Mouse (Mus musculus): ENCODE data around the gene Dctn2. TPM values are rescaled to one million over a fixed set of nuclear protein-coding genes. Genes with fewer than 3 reads are reported as not detected.

Dctn2 gene
- 100 to 1,000 TPM; 166 to 167 TPM for total RNA-seq (2021)

DNA sequence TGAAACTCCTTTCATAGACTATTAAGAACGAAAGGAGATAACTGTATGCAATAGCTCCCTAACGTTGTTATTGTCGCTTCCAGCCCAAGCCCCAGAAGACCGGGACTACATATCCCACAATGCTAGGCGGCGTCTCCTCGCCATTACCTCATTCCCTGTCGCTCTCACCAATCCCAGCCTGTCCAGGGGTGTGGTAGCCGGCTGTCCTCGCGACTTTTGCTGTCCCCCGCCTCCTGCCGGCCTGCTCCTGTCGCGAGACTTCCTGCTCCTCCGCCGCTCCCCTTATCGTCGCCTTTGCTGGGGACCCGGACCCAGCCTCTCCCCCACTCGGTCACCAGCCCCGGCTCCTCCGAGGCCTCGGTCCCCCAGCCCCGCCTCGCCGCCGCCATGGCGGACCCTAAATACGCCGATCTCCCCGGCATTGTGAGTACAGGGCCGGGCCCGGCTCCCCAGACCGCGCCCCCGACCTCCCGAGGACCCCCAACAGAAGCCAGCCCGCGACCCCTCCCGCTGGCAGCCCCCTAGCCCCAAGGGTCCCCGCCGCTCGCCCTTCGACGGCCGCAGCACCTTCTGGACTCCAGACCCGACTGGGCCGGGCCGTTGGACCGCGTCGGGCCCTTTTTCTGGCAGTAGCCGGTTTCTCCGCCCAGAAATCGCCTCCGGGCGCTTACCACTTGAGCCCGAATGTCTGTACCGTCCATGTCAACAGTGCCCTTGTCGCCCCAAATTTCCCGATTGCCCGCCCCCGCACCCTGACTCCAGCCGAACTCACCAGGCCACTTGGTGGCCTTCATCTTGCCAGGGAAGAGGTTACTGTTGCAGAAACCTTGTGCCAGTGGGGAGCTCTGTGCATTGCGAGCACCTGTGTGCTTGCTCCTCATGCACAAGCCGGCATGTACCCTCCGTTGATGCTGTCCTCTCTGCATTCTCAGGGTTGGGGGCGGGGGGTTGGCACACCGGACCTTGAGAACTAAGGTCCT, at the start of gene Dctn2:
TSS of gene Dctn2 (plus strand) at position 257 of the 980 bp plus-strand sequence.
- intact Hi-C loops (cut with DNase I), result no loop called here
- peak; percentile 96 to 97 for DNase-seq

DNA sequence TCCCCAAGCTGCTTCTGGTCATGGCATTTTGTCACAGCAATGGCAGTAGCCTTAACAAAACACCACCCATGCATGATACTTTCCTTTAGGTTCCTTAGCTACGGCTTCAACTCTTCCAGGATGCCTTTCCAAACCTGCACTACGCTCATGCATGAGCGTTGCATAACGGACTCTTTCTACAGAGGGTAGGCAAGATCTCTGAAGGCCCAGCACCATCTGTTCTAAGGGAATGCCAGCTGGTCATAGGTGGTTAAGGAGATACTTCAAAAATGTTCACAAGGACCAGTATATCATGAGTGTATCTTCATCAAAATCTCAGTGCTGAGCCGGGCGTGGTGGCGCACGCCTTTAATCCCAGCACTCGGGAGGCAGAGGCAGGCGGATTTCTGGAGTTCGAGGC, 49.7 kb upstream of the Dctn2 start:
- no peak for DNase-seq
- intact Hi-C loops (cut with DNase I), result no loop called here

DNA sequence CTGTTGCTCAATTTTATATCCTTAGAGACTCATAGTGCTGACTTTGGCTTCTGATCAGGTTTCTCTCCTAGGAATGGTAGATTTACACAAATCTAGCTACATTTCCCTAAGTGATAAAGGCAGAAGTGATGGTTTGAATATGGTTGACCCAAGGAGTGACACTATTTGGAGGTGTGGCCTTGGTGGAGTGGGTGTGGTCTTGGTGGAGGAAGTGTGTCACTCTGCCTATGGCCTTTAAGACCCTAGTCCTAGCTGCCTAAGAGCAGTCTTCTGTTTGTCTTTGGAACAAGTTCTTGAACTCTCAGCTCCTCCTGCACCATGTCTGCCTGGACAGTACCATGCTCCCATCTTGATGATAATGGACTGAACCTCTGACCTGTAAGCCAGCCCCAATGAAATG, 49.0 kb upstream of the Dctn2 start:
- intact Hi-C loops (cut with DNase I), result no loop called here
- no peak for DNase-seq

DNA sequence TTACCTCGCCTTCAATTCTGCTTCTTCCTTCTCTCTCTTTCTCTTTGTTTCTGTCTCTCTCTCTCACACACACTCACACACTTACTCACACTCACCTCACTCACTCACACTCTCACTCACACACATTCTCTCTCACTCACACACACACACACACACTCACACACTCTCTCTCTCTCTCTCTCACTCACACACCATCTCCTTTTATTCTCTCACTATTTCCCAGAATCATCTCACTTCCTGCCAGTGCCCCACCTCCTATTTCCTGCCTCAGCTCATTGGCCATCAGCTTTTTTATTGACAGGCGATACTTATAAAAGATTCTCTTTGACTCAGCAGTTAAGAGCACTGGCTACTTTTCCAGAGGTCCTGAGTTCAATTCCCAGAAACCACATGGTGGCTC, 47.8 kb upstream of the Dctn2 start:
- intact Hi-C loops (cut with DNase I), result no loop called here
- no peak for DNase-seq

DNA sequence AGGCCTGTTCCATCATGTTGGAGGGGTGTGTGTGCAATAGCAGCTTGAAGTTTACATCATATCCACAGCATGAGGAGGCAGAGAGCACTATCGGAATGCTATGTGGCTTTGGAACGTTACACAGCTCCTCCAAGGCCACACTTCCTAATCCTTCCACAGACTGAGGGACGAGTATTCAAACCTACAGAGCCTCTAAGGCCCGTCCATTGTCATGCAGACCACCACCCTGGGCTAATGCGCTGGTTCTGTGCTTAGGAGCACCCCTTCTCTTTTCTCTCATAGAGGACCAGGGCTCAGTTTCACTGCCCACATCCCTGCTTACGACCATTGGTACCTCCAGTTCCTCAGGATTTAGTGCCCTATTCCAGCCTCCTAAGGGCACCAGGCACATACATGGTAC, 41.0 kb upstream of the Dctn2 start:
- intact Hi-C loops (cut with DNase I), result loop anchor here (5.0 kb wide), 1 partner anchor 103 kb away; the partner anchor contains the start of gene Os9
- DNase-seq, result no peak

DNA sequence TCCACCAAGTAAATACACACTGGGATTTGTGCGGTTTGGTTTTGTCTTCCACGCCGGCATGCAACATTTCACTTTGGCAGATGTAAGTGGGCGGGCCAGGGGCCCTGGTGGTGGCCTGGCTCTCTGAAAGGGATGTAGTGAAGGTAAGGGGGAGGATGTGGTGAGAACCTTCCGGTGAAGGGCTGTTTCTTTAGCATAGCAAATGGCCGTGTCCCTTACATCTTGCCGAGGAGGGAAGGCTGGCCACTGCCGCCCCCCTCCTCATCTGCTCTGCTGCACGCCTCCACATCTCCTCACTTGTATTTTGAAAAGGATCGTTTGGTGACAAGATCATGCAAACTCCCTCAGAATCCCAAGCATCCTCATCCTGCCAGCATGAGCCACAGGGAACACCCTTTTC, 40.4 kb upstream of the Dctn2 start:
- DNase-seq, result no peak
- intact Hi-C loops (cut with DNase I), result loop anchor here (5.0 kb wide), 1 partner anchor 103 kb away; the partner anchor contains the start of gene Os9

DNA sequence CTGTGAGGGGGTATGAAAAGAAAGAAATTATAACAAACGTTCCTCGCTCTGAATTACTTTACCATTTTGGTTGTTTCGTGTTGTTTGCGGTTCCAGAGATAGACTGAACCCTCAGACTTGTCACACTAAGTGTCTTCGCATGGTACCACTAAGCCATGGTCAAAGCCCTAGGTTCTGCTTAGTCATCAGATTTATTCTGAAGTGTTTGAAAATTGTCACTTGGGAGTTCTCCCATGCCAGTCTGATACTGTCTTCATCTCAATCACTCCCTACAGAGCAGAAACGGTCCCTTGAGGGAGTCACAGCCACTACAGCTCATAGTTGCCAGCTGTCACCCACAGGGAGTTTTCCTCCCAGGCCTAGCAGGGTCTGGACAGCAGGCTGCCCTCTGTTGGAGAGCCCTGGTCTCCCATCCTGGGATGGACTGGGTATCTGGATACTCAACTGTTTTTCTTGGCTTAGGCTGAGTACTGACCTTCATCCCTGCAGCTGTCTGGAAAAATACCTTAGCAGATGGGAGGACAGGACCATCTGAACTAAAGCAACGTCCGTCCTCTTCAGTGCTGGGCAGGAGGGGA, 39.8 kb upstream of the Dctn2 start:
- peak in 1 of 2 experiments; percentile 34 for DNase-seq
- intact Hi-C loops (cut with DNase I), result loop anchor here (5.0 kb wide), 1 partner anchor 104 kb away; the partner anchor contains the start of gene Os9

DNA sequence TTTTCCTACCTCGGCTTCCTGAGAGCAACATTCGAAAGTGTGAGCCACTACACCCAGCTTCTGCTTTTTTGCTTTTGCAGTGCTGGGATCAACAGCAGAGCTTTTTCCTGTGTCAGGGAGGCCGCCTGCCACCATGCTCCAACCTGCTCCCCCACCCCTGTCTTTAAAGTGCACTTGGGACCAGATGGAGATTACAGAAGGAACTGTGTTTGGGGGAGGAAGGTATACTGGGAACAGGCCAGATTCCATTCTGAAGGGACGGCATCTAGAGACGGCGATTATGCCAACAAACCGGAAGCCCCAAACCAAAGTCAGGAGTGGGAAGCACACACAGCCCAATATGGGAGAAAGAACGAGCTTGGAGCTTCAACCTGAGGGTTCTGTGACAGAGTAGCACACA, 39.0 kb upstream of the Dctn2 start:
- no peak for DNase-seq
- intact Hi-C loops (cut with DNase I), result loop anchor here (5.0 kb wide), 1 partner anchor 105 kb away; the partner anchor contains the start of gene Os9

DNA sequence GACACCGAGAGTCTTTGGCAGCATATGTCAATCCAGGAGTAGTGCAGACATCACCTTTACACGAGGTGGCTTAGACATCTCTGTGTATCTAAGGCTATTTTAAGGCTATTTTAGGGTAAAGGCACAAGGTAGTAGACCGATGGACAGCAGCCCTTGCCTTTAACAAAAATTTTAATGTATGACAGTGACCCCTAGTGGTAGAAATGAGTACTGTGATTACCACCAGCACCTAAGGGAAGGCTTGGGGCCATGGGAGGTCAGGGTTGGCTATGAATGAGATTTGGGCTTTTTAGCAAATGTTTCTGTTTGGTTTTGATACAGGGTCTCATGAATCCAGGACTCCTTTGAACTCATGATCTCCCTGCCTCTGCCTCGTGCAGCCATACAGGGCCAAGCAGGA, 37.3 kb upstream of the Dctn2 start:
- peak; percentile 75 to 87 for DNase-seq
- intact Hi-C loops (cut with DNase I), result loop anchor here (1.0 to 5.0 kb wide), 2 partner anchors 52 to 107 kb away; partner anchors contain the start of gene Os9

DNA sequence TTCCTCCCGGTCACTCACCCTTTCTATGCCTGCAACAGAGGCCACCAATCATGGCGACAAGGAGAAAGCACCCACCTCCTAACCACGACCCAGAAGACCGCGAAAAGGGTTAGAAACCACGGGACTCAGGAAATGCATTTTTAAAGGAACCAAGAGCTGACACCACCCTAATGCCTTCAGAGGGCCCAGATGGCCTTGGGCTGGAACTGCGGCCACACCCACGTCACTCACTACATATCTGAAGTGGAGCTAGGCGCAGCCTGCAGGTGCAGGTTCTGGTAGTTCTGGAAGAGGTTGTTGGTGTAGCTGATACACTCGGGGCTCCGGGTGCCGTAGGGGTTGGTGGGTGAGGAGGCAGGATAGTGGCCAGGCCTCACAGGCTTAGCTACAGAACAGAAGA, 35.5 kb upstream of the Dctn2 start:
- intact Hi-C loops (cut with DNase I), result no loop called here
- no peak for DNase-seq

DNA sequence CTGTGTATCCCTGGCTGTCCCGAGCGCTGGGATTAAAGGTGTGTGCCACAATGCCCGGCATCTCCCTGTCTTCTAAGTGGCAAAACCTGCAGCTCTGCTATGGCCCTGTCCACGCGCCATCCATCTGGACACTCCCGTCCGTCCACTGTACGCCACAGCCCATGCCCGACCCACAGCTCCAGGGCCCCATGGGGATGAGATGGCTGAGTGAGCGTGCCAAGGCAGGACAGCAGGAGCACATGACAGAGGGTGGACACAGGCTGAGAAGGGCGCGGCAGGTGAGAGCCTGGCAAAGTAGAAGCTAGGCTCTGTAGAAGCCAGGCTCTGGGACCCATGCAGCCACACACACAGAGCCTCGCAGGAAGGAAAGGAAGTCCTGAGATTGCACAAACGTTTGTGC, 34.4 kb upstream of the Dctn2 start:
- intact Hi-C loops (cut with DNase I), result no loop called here

DNA sequence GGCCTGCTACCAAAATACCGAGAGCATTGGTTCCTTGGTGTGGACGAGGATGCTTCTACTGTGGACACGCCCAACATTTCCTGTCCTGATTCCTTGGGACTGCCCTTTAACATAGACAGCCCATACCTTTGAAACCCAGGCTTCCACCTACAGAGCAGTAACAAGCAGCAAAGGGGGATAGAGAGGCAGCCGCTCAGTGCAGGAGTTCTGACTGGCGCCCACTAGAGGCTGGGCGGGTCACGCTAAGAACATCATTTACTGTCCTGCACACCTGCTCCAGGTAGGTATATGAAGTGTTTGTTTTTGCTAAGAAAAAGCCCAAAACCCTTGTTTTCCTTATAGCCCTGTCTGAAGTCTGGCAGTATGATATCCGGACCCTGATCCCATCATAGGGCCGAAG, 33.0 kb upstream of the Dctn2 start:
- intact Hi-C loops (cut with DNase I), result no loop called here

More for the DNA sequence above, 34.4 kb upstream of the Dctn2 start:
- DNase-seq, result no peak

DNA sequence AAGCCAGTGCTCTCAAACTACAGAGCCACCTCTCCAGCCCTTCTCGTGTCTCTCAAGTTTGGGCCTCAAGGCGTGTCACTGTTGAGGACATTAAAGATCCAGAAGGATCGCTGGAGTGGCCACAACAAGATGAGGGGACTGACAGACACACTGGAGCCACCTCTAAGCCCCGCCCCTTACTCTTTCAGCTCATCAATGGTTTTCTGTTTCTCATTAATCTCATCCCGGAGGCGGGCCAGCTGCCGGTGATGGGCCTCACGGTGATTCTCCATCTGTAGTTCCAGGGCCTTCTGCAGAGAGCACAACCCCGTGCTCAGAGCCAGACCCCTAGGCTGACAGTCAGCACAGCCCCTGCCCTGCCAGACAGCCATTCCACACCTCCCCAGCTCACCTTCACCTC, 29.6 kb upstream of the Dctn2 start:
- no peak for DNase-seq
- intact Hi-C loops (cut with DNase I), result no loop called here

More for the DNA sequence above, 33.0 kb upstream of the Dctn2 start:
- no peak for DNase-seq

DNA sequence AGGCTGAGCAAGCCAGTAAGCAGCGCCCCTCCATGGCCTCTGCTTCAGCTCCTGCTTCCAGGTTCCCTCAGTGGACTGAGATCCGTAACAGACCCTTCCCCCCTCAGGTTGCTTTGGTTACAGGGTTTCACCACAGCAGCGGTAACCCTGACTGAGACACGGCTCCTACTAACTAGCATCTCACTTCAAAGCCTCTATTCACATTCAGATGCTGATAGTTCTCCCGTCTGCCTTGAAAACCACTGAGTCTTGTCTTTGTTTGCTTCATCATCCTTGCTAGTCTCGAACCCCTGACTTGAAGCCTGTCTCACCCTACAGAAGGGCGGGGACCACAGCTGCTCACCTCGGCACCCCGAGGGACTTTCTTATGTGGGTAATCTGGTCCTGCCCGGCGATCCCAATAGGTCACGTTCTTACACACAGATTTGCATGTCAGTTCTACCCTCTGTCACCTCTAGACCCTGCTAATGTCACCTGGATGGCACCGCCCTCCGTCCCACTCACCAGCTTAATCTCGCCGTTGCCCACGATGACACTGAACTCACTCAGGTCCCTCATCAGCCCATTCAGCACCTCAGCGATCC, 27.8 kb upstream of the Dctn2 start:
- DNase-seq, result no peak

DNA sequence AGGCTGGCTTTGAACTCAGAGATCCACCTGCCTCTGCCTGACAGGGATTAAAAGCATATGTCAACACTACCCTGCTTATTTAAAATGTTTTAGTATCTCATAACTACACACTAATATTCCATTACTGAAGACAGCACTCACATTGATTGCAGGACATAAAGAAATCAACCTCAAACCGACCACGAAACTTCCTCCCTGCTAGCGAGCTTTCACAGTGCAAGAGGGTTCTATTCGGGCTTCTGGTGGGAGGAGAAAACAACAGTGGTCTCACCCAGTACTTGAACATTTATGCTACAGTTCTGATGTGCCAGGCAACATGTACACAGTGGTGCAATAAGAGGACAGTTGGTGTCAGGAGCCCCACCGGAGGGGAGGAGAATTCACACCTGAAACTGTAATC, 15.4 kb upstream of the Dctn2 start:
- DNase-seq, result no peak
- intact Hi-C loops (cut with DNase I), result no loop called here

More for the DNA sequence above, 27.8 kb upstream of the Dctn2 start:
- intact Hi-C loops (cut with DNase I), result no loop called here

DNA sequence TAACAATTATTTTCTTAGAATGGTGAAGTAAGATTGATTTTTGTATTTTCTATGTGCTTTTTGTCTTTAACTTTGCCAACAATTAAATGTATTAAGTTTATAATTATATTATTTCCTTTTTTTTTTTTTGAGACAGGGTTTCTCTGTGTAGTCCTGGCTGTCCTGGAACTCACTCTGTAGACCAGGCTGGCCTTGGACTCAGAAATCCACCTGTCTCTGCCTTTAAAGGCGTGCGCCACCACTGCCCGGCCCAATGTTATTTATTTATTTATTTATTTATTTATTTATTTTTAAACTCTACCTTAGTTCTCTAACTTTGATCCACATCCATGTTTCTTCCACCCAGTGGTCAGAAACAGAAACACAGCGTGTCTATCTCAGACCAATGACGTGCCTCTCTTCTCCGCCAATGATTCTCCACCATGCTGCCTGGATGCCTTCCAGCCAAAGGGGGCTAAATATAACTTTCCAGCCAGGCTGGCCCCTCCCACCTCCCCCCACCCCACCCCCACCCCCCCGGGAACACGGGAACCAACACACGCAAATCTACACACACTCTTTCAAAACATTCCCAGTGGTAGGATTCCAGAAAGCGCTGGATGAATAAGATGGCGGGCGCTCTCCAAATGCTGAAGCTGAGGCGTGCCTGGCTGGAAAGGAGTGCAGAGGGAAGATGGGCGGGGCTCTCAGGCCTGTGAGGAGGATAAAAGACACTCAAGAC, 10.4 kb upstream of the Dctn2 start:
- DNase-seq, result peak; percentile 82 to 89

DNA sequence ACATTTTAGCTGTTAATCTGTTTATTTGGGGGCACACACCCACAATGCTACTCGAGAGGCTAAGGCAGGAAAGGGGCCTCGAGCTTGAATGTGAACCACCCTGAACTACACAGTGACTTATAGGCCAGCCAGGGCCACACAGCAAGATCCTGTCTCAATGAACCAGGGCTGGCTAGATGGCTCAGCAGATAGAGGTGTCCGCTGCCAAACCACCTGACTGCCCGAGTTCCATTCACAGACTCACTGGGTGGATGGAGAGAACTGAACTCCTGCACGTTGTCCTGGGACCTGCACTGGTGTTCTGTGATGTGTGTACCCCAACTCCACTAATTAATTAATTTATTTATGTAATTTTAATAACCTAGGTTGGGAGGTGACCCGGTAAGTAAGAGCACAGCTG, 8.4 kb upstream of the Dctn2 start:
- intact Hi-C loops (cut with DNase I), result no loop called here
- no peak for DNase-seq

More for the DNA sequence above, 10.4 kb upstream of the Dctn2 start:
- intact Hi-C loops (cut with DNase I), result no loop called here

DNA sequence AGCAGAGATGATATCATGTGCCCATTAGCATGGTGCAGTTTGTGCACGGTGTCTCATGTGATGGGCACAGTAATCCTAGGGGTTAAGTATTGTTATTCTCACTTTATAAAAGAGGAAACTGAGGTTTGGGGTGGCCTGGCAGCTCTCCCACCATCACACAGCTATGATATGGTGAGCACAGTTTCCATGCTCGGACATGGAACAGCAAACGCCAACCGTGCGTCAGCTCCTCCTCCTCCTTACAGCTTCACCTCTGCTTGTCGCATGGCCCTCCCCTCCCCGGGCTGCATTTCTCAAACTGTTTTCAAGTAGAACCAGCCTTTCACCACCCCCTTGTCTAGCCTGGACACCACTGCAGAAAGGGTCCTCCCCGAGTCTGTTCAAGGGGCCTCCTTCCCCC, 7.7 kb upstream of the Dctn2 start:
- DNase-seq, result no peak
- intact Hi-C loops (cut with DNase I), result no loop called here

DNA sequence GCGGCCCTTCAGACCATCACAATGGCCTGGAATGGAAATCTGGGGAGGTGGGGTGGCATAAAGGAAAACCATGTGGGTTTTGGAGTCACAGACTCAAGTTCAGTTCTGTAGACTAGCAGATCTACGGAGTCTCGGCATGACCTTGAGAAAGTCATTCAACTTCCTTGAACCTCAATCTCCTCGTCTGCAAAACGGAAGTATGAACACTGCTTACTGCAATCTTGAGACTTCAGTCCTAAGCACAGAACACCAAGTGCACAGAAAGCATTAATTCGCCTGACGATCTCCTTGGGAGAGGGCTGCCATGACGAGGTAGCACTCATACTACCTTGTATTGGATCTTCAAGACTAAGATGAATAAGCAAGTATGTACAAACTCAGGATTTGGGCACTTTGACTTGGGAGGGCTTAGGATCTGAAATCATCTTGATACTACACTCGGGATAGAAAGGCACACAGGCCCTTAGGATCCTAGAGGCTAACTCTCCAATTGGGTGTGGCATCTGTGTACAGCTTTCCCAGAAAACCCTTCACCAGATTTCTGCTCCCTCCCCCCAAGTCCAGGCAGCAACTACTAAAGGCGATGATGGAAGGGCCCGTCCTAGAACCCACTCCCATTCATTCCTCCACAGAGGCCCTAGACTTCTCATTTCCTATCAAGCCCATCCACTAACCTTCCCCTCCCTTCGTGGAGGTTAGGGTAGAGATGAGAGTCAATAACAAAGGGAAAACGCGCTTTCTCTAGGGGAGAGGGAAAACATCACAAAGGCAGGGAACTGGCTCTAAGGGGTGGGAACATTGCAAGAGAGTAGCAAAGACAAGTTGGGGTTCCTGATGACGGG, 4.2 kb upstream of the Dctn2 start:
- DNase-seq, result no peak
- intact Hi-C loops (cut with DNase I), result no loop called here
